Mouse (Mus musculus): ENCODE results near the gene Sfxn3. TPM values are rescaled to one million over a fixed set of nuclear protein-coding genes. Genes with fewer than 3 reads are reported as not detected.

The Sfxn3 gene
- total RNA-seq, 2 experiments from 2014 or later: 23.2 to 24.9 TPM

GRCm38 (mm10) chr19:45075323-45076035 lies 28.2 kb downstream of the Sfxn3 start:
- peak; percentile 21 for DNase-seq (ENCODE audit: low spot score)

GRCm38 (mm10) chr19:45076036-45076575 lies 28.8 kb downstream of the Sfxn3 start:
- DNase-seq (ENCODE audit: low spot score): no peak

GRCm38 (mm10) chr19:45076586-45077510 lies 29.5 kb downstream of the Sfxn3 start:
- DNase-seq (ENCODE audit: low spot score): peak; percentile 61

- no peak for DNase-seq (ENCODE audit: low spot score)
Observed at GRCm38 (mm10) chr19:45077742-45078645, 30.7 kb downstream of the Sfxn3 start.

GRCm38 (mm10) chr19:45078971-45079764 lies 31.9 kb downstream of the Sfxn3 start:
- DNase-seq (ENCODE audit: low spot score): no peak

- peak; percentile 58 for DNase-seq (ENCODE audit: low spot score)
Observed at GRCm38 (mm10) chr19:45079769-45080515, 32.6 kb downstream of the Sfxn3 start.

GRCm38 (mm10) chr19:45080711-45081110 lies 33.4 kb downstream of the Sfxn3 start:
- no peak for DNase-seq (ENCODE audit: low spot score)

- DNase-seq (ENCODE audit: low spot score): peak; percentile 69
Observed at GRCm38 (mm10) chr19:45081279-45081678, 34.0 kb downstream of the Sfxn3 start.

- peak; percentile 41 for DNase-seq (ENCODE audit: low spot score)
Observed at GRCm38 (mm10) chr19:45081841-45082550, 34.7 kb downstream of the Sfxn3 start.

- DNase-seq (ENCODE audit: low spot score): peak; percentile 22
Observed at GRCm38 (mm10) chr19:45097868-45098267, 50.6 kb downstream of the Sfxn3 start.

- DNase-seq (ENCODE audit: low spot score): no peak
Observed at GRCm38 (mm10) chr19:45100486-45101270, 53.4 kb downstream of the Sfxn3 start.

- DNase-seq (ENCODE audit: low spot score): no peak
Observed at GRCm38 (mm10) chr19:45105591-45105990, 58.3 kb downstream of the Sfxn3 start.

Other genes with a start within 250 kb of the Sfxn3 start
- gene Slf2, start 116.4 kb upstream of the Sfxn3 start, total RNA-seq (2021): 10 to 100 TPM; 10.5 to 11.5 TPM
- gene Sema4g, start 58.4 kb upstream of the Sfxn3 start, total RNA-seq (2021): under 1 TPM; 0.16 to 0.19 TPM
- 10 to 100 TPM; 17.8 to 20.8 TPM for gene Twnk, start 41.8 kb upstream of the Sfxn3 start, total RNA-seq (2021)
- gene Mrpl43, start 41.1 kb upstream of the Sfxn3 start, total RNA-seq (2021): 10 to 100 TPM; 34.2 to 35.3 TPM
- 10 to 100 TPM; 17.5 to 25.8 TPM for gene Lzts2, start 33.1 kb upstream of the Sfxn3 start, total RNA-seq (2021)
- 1 to 10 TPM; 4.7 to 5.4 TPM for gene Pdzd7, start 1.8 kb upstream of the Sfxn3 start, total RNA-seq (2021)
- 10 to 100 TPM in 1 of 2 experiments, 1 to 10 TPM in 1; 6.3 to 11.2 TPM for gene Kazald1, start 27.7 kb downstream of the Sfxn3 start, total RNA-seq (2021)
- gene Tlx1, start 103.2 kb downstream of the Sfxn3 start, total RNA-seq (2021): not detected
- gene Lbx1, start 188.3 kb downstream of the Sfxn3 start, total RNA-seq (2021): 10 to 100 TPM; 62.4 to 63.1 TPM